Mouse (Mus musculus) testis, postnatal 14 days (tissue): ENCODE results near the gene Angel2.

Experiments
- DNase-seq: peaks from one replicate; pipeline ENCODE4 v3.0.0; 2021; ENCODE audit warnings: low spot score

Gene Angel2

DNA sequence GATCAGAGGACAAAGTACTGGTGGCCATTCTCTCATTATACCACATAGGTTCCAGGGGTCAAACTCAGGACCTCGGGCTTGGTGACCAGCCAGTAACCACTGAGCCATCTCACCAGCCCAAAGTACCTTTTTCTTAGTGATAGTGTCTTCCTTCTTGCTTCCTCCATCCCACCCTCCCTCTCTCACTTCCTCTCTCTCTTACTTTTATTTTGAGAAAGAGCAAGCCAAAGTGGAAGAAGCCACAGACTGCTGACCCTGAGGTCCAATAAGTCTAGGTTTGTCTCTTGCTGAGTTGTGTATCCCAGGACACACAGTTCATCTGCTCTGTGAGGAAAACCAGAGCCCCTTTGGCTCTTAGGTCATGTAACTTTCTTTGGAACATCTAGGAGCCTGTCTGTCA is 55.6 kb downstream of the Angel2 start:
- no peak for DNase-seq

DNA sequence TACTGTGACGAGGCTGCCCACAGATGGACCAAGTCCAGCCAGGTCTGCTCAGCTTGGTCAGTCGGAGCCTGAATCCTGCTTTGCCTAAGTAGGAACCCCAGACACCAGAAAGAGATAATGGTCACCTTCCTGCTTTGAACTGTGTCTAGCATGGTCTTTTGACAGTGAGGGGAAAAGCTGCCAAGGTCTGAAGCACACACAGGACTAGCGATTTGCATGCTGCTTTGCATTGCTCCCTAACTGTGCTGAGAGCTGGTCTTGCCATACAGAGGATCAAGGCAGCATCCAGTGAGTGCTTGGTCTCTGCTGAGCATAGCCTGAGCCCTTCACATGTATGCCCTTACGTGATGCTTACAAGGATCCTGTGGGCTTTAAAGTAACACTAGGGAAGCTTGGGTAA is 56.5 kb downstream of the Angel2 start:
- DNase-seq, result no peak

DNA sequence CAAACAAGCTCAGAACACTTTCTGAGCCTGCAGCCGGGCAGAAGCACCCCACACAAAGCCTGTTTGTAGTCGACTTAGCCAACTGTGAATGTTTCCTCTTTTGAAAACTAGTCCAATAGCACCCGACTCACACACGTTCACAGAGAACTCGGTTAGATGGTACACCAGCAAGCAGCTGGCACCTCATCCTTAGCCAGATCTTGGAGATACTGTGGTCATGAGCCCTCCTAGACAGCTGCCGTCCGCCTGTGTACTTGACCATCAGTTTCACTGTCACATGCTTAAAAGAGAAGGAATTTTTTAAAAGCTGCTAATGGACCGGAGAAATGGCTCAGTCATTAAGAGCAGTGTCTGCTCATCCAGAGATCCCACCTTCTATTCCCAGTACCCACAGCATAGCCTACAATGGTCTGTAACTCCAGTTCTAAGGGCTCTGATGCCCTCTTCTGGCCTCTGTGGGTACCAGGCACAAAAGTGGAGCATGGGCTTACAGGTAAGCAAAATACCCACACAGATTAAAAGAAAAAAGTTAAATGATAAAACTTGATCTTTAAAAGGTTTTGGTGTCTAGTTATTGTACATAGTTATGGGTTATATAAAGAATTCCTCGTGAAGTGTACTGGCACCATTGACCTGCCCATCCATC is 64.6 kb downstream of the Angel2 start:
- DNase-seq, result no peak

DNA sequence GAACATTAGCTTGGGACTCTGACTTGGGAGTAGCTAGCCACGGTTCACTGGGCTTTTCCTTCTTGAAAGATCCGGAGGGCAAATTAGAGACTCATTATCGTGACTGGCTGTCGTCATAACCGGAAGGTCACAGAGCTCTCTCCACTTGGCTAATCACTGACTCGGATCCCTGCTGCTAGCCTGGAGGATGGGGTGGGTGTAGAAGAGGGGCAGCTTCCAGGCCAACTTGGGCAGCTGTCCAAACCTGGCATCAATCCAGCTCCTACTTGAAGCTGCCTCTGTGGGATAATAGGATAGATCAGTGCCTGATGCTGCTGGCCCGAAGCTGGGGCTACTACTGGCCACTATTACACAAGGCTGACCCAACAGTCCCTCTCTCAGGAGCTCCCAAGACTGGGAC is 70.6 kb downstream of the Angel2 start:
- peak; percentile 49 for DNase-seq

DNA sequence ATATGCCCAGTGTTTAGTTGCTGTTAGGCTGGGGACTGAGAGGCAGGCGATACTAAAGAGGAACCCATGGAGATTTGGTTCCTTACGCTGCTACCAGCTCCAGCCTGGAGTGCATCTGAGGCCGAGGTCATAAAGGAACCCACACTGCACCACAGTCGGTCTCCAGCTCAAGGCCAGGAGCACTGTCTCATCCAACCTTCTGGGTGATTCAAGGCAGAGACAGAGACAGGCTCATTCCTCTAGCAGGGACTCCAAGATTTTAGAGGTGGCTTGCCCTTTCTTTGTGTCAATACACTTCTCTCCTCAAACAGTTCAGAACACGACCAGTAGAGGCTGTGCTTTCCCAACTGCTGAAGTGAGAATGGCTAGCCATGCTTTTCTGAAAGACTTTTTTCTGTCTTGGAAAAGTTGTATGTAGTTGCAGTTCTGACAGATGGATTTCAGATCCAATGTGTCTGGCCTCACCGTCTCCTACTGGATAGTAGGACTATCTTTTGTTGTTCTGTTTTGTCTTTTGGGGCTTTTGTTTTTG is 71.5 kb downstream of the Angel2 start:
- DNase-seq, result no peak
